Mouse (Mus musculus) neural tube, embryonic 14.5 days (tissue): Measurements from ENCODE around the gene Olfr231. TPM values are rescaled to one million over a fixed set of nuclear protein-coding genes. Genes with fewer than 3 reads are reported as not detected.

Source experiments
- ATAC-seq: fragments of 200-750 bp; cut with Nextera tagmentation; 2 replicates; pipeline ENCODE4 v1.8.0; 2017; ENCODE audit warnings: low read depth, mild to moderate bottlenecking, moderate TSS enrichment, moderate library complexity
- H3K27ac ChIP-seq: fragments of 300-500 bp; sonication (generic); 2 replicates; pipeline ENCODE4 v1.5.1; 2014; ENCODE audit warnings: low read depth, mild to moderate bottlenecking, control low read depth, low read length, moderate library complexity, mixed read lengths
- H3K27me3 ChIP-seq: fragments of 300-500 bp; sonication (generic); 2 replicates; pipeline ENCODE4 v1.6.1; 2014; ENCODE audit warnings: low read length; ENCODE audit not compliant: control insufficient read depth, insufficient read depth
- H3K36me3 ChIP-seq: fragments of 300-500 bp; sonication (generic); 2 replicates; pipeline ENCODE4 v1.6.1; 2014; ENCODE audit warnings: low read length, mixed read lengths; ENCODE audit not compliant: control insufficient read depth, insufficient read depth
- H3K4me1 ChIP-seq: fragments of 300-500 bp; sonication (generic); 2 replicates; pipeline ENCODE4 v1.6.1; 2014; ENCODE audit warnings: low read length; ENCODE audit not compliant: control insufficient read depth, insufficient read depth
- H3K4me2 ChIP-seq: fragments of 300-500 bp; sonication (generic); 2 replicates; pipeline ENCODE4 v1.6.1; 2014; ENCODE audit warnings: mild to moderate bottlenecking, low read depth, low read length, control low read depth
- H3K4me3 ChIP-seq: fragments of 300-500 bp; sonication (generic); 2 replicates; pipeline ENCODE4 v1.5.1; 2014; ENCODE audit warnings: low read depth, low read length, control low read depth, mixed read lengths
- H3K9ac ChIP-seq: fragments of 300-500 bp; sonication (generic); replicated peaks from 2 replicates; pipeline ENCODE4 v1.6.1; 2014; ENCODE audit warnings: low read depth, mild to moderate bottlenecking, control low read depth, low read length, mixed read lengths
- H3K9me3 ChIP-seq: fragments of 300-500 bp; sonication (generic); 2 replicates; pipeline ENCODE4 v1.6.1; 2016; ENCODE audit warnings: low read length; ENCODE audit not compliant: control insufficient read depth
- WGBS: fragments of 180-500 bp; shearing (Covaris S2); extraction: QIAGEN DNeasy Blood & Tissue Kit; methylation state at CpG from one replicate; pipeline ENCODE4 v1.1.7; 2014; 5-methylcytosine and 5-hydroxymethylcytosine counted together
- polyA plus RNA-seq: library from polyadenylated mRNA; unstranded; fragments of >200 nt; fragmentation: Nextera tagmentation; extraction: Ambion mirVana; gene quantifications from 2 replicates; pipeline ENCODE4 v1.2.1, GENCODE M21; 2014

Olfr231 gene
- polyA plus RNA-seq, 1 experiment from 2014 or later: not detected

- H3K4me1 ChIP-seq: no peaks in the 10 kb centered on the region
- H3K36me3 ChIP-seq: no peaks in the 10 kb centered on the region
- H3K4me2 ChIP-seq: no peak within 1 kb of the TSS
- H3K4me3 ChIP-seq: no peak within 1 kb of the TSS
- no peak for ATAC-seq
- no peak within 1 kb of the TSS for H3K27ac ChIP-seq
- no peak within 1 kb of the TSS for H3K9ac ChIP-seq
- no peaks in the 10 kb centered on the region for H3K27me3 ChIP-seq
- WGBS: 91% methylated on average over 3 of the region's 3 CpGs
- H3K9me3 ChIP-seq: no peaks in the 10 kb centered on the region
These were observed 10.3 kb upstream of the Olfr231 start, which contains the start of gene Olfr424 for GRCm38 (mm10) chr1:174131217-174131616. TSS of gene Olfr424 (plus strand) at chr1:174131517.

DNA sequence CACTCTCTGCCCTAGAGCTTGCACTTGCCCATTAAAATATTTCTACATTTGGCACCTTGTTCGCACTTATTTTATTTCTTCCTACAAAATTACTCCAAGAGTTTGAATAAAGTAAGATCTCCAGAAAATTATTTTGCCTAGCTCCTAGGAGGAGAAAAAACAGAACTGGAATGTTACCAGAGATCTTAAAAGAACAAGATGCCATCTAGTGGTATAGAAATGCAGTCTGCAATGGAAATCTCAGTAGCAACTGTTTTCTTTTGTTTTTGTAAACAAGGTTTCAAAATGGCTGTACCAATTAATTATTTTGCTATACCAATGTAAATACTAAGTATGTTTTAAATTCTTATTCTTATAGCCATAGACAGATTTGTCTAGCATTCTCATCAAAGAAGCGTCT, 17.2 kb downstream of the Olfr231 start:
- no peak overlapping the region for H3K9ac ChIP-seq
- H3K4me1 ChIP-seq: no peaks in the 10 kb centered on the region
- WGBS: 61% methylated on average over 2 of the region's 2 CpGs
- no peak for ATAC-seq
- no peaks in the 10 kb centered on the region for H3K36me3 ChIP-seq
- H3K9me3 ChIP-seq: no peaks in the 10 kb centered on the region
- no peak overlapping the region for H3K27ac ChIP-seq
- no peaks in the 10 kb centered on the region for H3K27me3 ChIP-seq
- no peak overlapping the region for H3K4me3 ChIP-seq
- H3K4me2 ChIP-seq: no peak overlapping the region

GRCm38 (mm10) chr1:174096591-174096990, 24.4 kb downstream of the Olfr231 start, which contains the start of gene Olfr427:
TSS of gene Olfr427 (plus strand) at chr1:174096891.
- no peak within 1 kb of the TSS for H3K4me3 ChIP-seq
- H3K4me2 ChIP-seq: no peak within 1 kb of the TSS
- no peak for ATAC-seq
- no peak within 1 kb of the TSS for H3K27ac ChIP-seq
- no peaks in the 10 kb centered on the region for H3K9me3 ChIP-seq
- no peaks in the 10 kb centered on the region for H3K36me3 ChIP-seq
- no peaks in the 10 kb centered on the region for H3K27me3 ChIP-seq
- no peak within 1 kb of the TSS for H3K9ac ChIP-seq
- 95% methylated on average over 1 of the region's 1 CpGs for WGBS
- H3K4me1 ChIP-seq: no peaks in the 10 kb centered on the region

- no peak within 1 kb of the TSS for H3K9ac ChIP-seq
- WGBS: 95% methylated on average over 2 of the region's 2 CpGs
- no peaks in the 10 kb centered on the region for H3K9me3 ChIP-seq
- H3K27me3 ChIP-seq: no peaks in the 10 kb centered on the region
- no peak within 1 kb of the TSS for H3K27ac ChIP-seq
- no peaks in the 10 kb centered on the region for H3K36me3 ChIP-seq
- H3K4me2 ChIP-seq: no peak within 1 kb of the TSS
- no peak within 1 kb of the TSS for H3K4me3 ChIP-seq
- H3K4me1 ChIP-seq: no peaks in the 10 kb centered on the region
- ATAC-seq: no peak
These were observed 36.9 kb downstream of the Olfr231 start, which contains the start of gene Olfr429 for GRCm38 (mm10) chr1:174084031-174084430. TSS of gene Olfr429 (plus strand) at chr1:174084331.

DNA sequence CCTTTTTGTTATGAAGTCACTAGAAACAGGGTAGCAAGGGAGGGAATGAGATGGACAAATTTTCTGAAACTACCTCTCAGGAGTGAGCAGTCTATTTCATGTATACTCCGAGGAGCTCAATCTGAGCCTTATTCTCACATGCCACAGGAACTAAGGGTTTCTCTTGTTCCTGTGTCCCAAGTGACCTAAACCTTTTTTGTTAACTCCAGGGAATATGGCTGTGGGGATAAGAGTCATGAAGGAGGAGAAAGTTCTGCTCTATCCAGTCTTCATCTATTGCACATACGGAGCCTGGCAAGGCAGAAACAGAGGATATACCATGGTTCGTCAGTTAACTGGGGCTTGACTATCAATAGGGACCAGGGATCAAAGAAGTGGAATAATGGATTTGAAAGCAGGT, 54.7 kb downstream of the Olfr231 start, which contains the start of gene Olfr430:
Olfr430 (plus strand) TSS at position 301 of the 400 bp plus-strand sequence.
- H3K36me3 ChIP-seq: no peaks in the 10 kb centered on the region
- H3K27me3 ChIP-seq: no peaks in the 10 kb centered on the region
- H3K4me3 ChIP-seq: no peak within 1 kb of the TSS
- H3K4me2 ChIP-seq: no peak within 1 kb of the TSS
- no peak for ATAC-seq
- no peak within 1 kb of the TSS for H3K9ac ChIP-seq
- 90% methylated on average over 3 of the region's 3 CpGs for WGBS
- no peak within 1 kb of the TSS for H3K27ac ChIP-seq
- no peaks in the 10 kb centered on the region for H3K4me1 ChIP-seq
- no peaks in the 10 kb centered on the region for H3K9me3 ChIP-seq

Other genes starting within 250 kb of the Olfr231 start
- gene Ifi211, start 208.1 kb downstream of the Olfr231 start, polyA plus RNA-seq: 0.24 TPM in 1 of 2 replicates, not detected in the other
- 1.1 and 1.5 TPM in 2 replicates for gene Mndal, start 178.7 kb downstream of the Olfr231 start, polyA plus RNA-seq
- 0.46 and 0.54 TPM in 2 replicates for gene Ifi203, start 178.5 kb downstream of the Olfr231 start, polyA plus RNA-seq
- not detected in 2 replicates for gene Ifi202b, start 138.4 kb downstream of the Olfr231 start, polyA plus RNA-seq
- gene Ifi205, start 89.4 kb downstream of the Olfr231 start, polyA plus RNA-seq: not detected in 2 replicates
- gene Olfr433, start 80.5 kb downstream of the Olfr231 start, polyA plus RNA-seq: not detected in 2 replicates
- not detected in 2 replicates for gene Olfr432, start 72.0 kb downstream of the Olfr231 start, polyA plus RNA-seq
- not detected in 2 replicates for gene Olfr430, start 54.6 kb downstream of the Olfr231 start, polyA plus RNA-seq
- gene Olfr429, start 36.8 kb downstream of the Olfr231 start, polyA plus RNA-seq: not detected in 2 replicates
- gene Olfr427, start 24.3 kb downstream of the Olfr231 start, polyA plus RNA-seq: not detected in 2 replicates
- not detected in 2 replicates for gene Olfr424, start 10.4 kb upstream of the Olfr231 start, polyA plus RNA-seq
- gene Olfr420, start 34.5 kb upstream of the Olfr231 start, polyA plus RNA-seq: not detected in 2 replicates
- 0.19 and 0.23 TPM in 2 replicates for gene Spta1, start 51.6 kb upstream of the Olfr231 start, polyA plus RNA-seq
- gene Olfr419, start 130.9 kb upstream of the Olfr231 start, polyA plus RNA-seq: not detected in 2 replicates
- not detected in 2 replicates for gene Mptx1, start 209.4 kb upstream of the Olfr231 start, polyA plus RNA-seq
- gene Olfr417, start 244.0 kb upstream of the Olfr231 start, polyA plus RNA-seq: not detected in 2 replicates